Mouse (Mus musculus) kidney, postnatal 0 days (tissue): ENCODE measurements at regions not wholly inside any gene's neighbourhood (a gene's known extent, or its start where the extent isn't known, plus 50 kb on each side); places are given as distances from the start of the nearest gene placed in this dataset.

ENCODE experiments used
- ATAC-seq: fragments of 200-750 bp; cut with Nextera tagmentation; replicated peaks from 2 replicates; pipeline ENCODE4 v1.8.0; 2017; ENCODE audit warnings: low read depth, moderate number of reproducible peaks, moderate TSS enrichment, moderate library complexity; ENCODE audit not compliant: low FRiP score
- DNase-seq: peaks from one replicate; pipeline ENCODE4 v3.0.0-alpha.2; 2016; ENCODE audit warnings: low spot score
- H3K27ac ChIP-seq: fragments of 300-500 bp; sonication (generic); 2 replicates; pipeline ENCODE4 v1.5.1; 2014; ENCODE audit warnings: mild to moderate bottlenecking
- H3K27me3 ChIP-seq: fragments of 300-500 bp; sonication (generic); 2 replicates; pipeline ENCODE4 v1.6.1; 2014; ENCODE audit warnings: low read length, mixed read lengths; ENCODE audit not compliant: insufficient read depth
- H3K36me3 ChIP-seq: fragments of 300-500 bp; sonication (generic); 2 replicates; pipeline ENCODE4 v1.6.1; 2014; ENCODE audit warnings: low read length, mixed read lengths; ENCODE audit not compliant: insufficient read depth
- H3K4me1 ChIP-seq: fragments of 300-500 bp; sonication (generic); replicated peaks from 2 replicates; pipeline ENCODE4 v1.6.1; 2014; ENCODE audit warnings: antibody characterized with exemption, low read length, mixed read lengths; ENCODE audit not compliant: insufficient read depth
- H3K4me2 ChIP-seq: fragments of 300-500 bp; sonication (generic); 2 replicates; pipeline ENCODE4 v1.6.1; 2014; ENCODE audit warnings: mild to moderate bottlenecking, low read length, moderate library complexity, mixed read lengths
- H3K4me3 ChIP-seq: fragments of 300-500 bp; sonication (generic); replicated peaks from 2 replicates; pipeline ENCODE4 v1.5.1; 2014; ENCODE audit warnings: low read depth, low read length
- H3K9ac ChIP-seq: fragments of 300-500 bp; sonication (generic); 2 replicates; pipeline ENCODE4 v1.6.1; 2014; ENCODE audit warnings: low read depth, low read length
- H3K9me3 ChIP-seq: fragments of 300-500 bp; sonication (generic); replicated peaks from 2 replicates; pipeline ENCODE4 v1.6.1; 2016; ENCODE audit warnings: low read length, inconsistent platforms, mixed read lengths
- CTCF ChIP-seq: IDR thresholded peaks from 2 replicates; pipeline ENCODE4 v1.5.1; 2016; ENCODE audit warnings: antibody characterized with exemption, low read depth, mild to moderate bottlenecking, moderate library complexity
- WGBS: fragments of 180-500 bp; shearing (Covaris S2); extraction: QIAGEN DNeasy Blood & Tissue Kit; methylation state at CpG from one replicate; pipeline ENCODE4 v1.1.7; 2014; 5-methylcytosine and 5-hydroxymethylcytosine counted together

- H3K27me3 ChIP-seq = no peaks in the 10 kb centered on the region
- no peak overlapping the region for H3K27ac ChIP-seq
- WGBS = 69% methylated on average over 8 of the region's 8 CpGs
- H3K9ac ChIP-seq = no peak overlapping the region
- no peak overlapping the region for H3K4me2 ChIP-seq
- ATAC-seq = no peak
- H3K4me1 ChIP-seq = no peaks in the 10 kb centered on the region
- no peaks in the 10 kb centered on the region for H3K36me3 ChIP-seq
- no peak overlapping the region for H3K4me3 ChIP-seq
- DNase-seq = no peak
- TF ChIP-seq CTCF = no peak
- H3K9me3 ChIP-seq = no peaks in the 10 kb centered on the region
Observed at GRCm38 (mm10) chr13:103499376-103499775, 165.1 kb upstream of the Mast4 start.

- H3K27ac ChIP-seq = no peak overlapping the region
- H3K4me2 ChIP-seq = no peak overlapping the region
- no peak overlapping the region for H3K9ac ChIP-seq
- DNase-seq (no peak), ATAC-seq (no peak)
- H3K36me3 ChIP-seq = no peaks in the 10 kb centered on the region
- 71% methylated on average over 9 of the region's 9 CpGs for WGBS
- H3K4me3 ChIP-seq = no peak overlapping the region
- H3K27me3 ChIP-seq = no peaks in the 10 kb centered on the region
- H3K4me1 ChIP-seq = no peaks in the 10 kb centered on the region
- TF ChIP-seq CTCF = no peak
- H3K9me3 ChIP-seq = no peaks in the 10 kb centered on the region
Observed at GRCm38 (mm10) chr13:103494371-103494770, 160.1 kb upstream of the Mast4 start.

GRCm38 (mm10) chr13:103493567-103493966 lies 159.3 kb upstream of the Mast4 start:
- no peaks in the 10 kb centered on the region for H3K27me3 ChIP-seq
- no peak for DNase-seq
- H3K27ac ChIP-seq = no peak overlapping the region
- no peak overlapping the region for H3K9ac ChIP-seq
- H3K4me1 ChIP-seq = no peaks in the 10 kb centered on the region
- TF ChIP-seq CTCF = no peak
- 26% methylated on average over 7 of the region's 7 CpGs for WGBS
- H3K4me2 ChIP-seq = no peak overlapping the region
- H3K36me3 ChIP-seq = no peaks in the 10 kb centered on the region
- no peak overlapping the region for H3K4me3 ChIP-seq
- no peak for ATAC-seq
- H3K9me3 ChIP-seq = no peaks in the 10 kb centered on the region

- H3K9ac ChIP-seq = no peak overlapping the region
- DNase-seq (no peak), ATAC-seq (no peak)
- H3K27ac ChIP-seq = no peak overlapping the region
- H3K27me3 ChIP-seq = no peaks in the 10 kb centered on the region
- TF ChIP-seq CTCF = no peak
- no peak overlapping the region for H3K4me2 ChIP-seq
- no peak overlapping the region for H3K4me3 ChIP-seq
- H3K4me1 ChIP-seq = no peaks in the 10 kb centered on the region
- WGBS = 63% methylated on average over 6 of the region's 6 CpGs
- H3K36me3 ChIP-seq = no peaks in the 10 kb centered on the region
- no peaks in the 10 kb centered on the region for H3K9me3 ChIP-seq
Observed at GRCm38 (mm10) chr13:103490049-103490448, 155.8 kb upstream of the Mast4 start.

GRCm38 (mm10) chr13:103484092-103484491 lies 149.8 kb upstream of the Mast4 start:
- no peak for TF ChIP-seq CTCF
- Histone ChIP-seq H3K27ac (no peak overlapping the region), H3K9me3 (no peaks in the 10 kb centered on the region), H3K4me3 (no peak overlapping the region), H3K9ac (no peak overlapping the region), H3K4me1 (no peaks in the 10 kb centered on the region), H3K27me3 (no peaks in the 10 kb centered on the region), H3K36me3 (no peaks in the 10 kb centered on the region), H3K4me2 (no peak overlapping the region)
- 52% methylated on average over 5 of the region's 5 CpGs for WGBS
- DNase-seq (no peak), ATAC-seq (no peak)

GRCm38 (mm10) chr13:103483392-103483791 lies 149.1 kb upstream of the Mast4 start:
- H3K9ac ChIP-seq = no peak overlapping the region
- 61% methylated on average over 7 of the region's 7 CpGs for WGBS
- DNase-seq (no peak), ATAC-seq (peak; percentile 73; the same call in 1 of the 2 replicates)
- H3K27ac ChIP-seq = 0 out of 2 replicates have a peak overlapping the region, but pooled peaks have one; percentile 31
- H3K4me2 ChIP-seq = no peak overlapping the region
- TF ChIP-seq CTCF = no peak
- H3K36me3 ChIP-seq = no peaks in the 10 kb centered on the region
- no peaks in the 10 kb centered on the region for H3K4me1 ChIP-seq
- no peaks in the 10 kb centered on the region for H3K9me3 ChIP-seq
- no peak overlapping the region for H3K4me3 ChIP-seq
- H3K27me3 ChIP-seq = no peaks in the 10 kb centered on the region

- no peak overlapping the region for H3K9ac ChIP-seq
- no peaks in the 10 kb centered on the region for H3K9me3 ChIP-seq
- no peak for TF ChIP-seq CTCF
- DNase-seq (no peak), ATAC-seq (no peak)
- H3K27me3 ChIP-seq = no peaks in the 10 kb centered on the region
- no peak overlapping the region for H3K4me3 ChIP-seq
- no peaks in the 10 kb centered on the region for H3K36me3 ChIP-seq
- H3K27ac ChIP-seq = no peak overlapping the region
- no peak overlapping the region for H3K4me2 ChIP-seq
- 80% methylated on average over 6 of the region's 6 CpGs for WGBS
- no peaks in the 10 kb centered on the region for H3K4me1 ChIP-seq
Observed at GRCm38 (mm10) chr13:103476328-103476727, 142.0 kb upstream of the Mast4 start.
